Mouse (Mus musculus) heart, adult 18-20 months (tissue): Measurements from ENCODE around the gene Egf. TPM values are rescaled to one million over a fixed set of nuclear protein-coding genes. Genes with fewer than 3 reads are reported as not detected.

ENCODE experiments used
- DNase-seq, 2 experiments: peaks; one replicate each; pipeline ENCODE4 v3.0.0; 2021 to 2022; ENCODE audit warnings: mixed read lengths in 1 of 2
- microRNA-seq, 2 experiments: library from miRNA; unstranded; fragments of <30 nt; microRNA quantifications; one replicate each; pipeline ENCODE4 v1.2.0; 2022
- total RNA-seq, 2 experiments: library from RNA; stranded (reverse); gene quantifications; 2 replicates each; pipeline ENCODE4 v1.2.3; 2021

The Egf gene
- total RNA-seq, 2 experiments from 2014 or later = 2.1 to 2.9 TPM

DNA sequence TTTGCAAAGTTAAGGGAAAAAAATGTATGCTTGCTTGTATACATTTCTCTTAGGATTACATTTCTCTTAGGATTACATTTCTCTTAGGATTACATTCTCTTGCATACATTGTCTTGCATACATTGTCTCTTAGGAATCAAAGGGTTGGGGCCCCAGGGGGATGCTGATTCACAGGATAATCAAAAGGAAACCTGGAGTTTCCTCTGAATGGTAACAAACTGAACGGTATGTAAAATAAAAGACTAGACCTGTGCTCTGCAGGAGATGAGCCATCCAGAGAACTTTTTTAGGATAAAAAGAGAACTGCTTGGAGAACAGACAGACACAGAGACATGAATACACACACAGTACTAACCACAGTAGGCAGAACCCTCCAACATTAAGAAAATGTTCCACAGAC lies 104.2 kb downstream of the Egf start:
- no peak for DNase-seq

DNA sequence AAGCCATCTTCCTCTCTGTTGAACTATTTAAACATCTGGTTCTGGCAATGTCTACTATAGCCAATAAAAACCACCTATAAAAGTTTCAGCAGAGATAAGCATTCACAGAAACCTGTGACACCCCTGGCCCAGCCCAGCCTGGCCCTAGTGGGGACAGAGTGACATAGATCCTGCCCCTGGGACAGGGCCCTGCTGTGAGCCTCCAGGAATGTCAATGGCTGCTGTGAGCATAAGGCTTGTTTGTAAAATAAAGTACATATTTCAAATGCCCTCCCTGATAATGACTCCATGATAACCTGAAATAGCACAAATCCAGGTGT lies 104.9 kb downstream of the Egf start:
- DNase-seq = no peak

DNA sequence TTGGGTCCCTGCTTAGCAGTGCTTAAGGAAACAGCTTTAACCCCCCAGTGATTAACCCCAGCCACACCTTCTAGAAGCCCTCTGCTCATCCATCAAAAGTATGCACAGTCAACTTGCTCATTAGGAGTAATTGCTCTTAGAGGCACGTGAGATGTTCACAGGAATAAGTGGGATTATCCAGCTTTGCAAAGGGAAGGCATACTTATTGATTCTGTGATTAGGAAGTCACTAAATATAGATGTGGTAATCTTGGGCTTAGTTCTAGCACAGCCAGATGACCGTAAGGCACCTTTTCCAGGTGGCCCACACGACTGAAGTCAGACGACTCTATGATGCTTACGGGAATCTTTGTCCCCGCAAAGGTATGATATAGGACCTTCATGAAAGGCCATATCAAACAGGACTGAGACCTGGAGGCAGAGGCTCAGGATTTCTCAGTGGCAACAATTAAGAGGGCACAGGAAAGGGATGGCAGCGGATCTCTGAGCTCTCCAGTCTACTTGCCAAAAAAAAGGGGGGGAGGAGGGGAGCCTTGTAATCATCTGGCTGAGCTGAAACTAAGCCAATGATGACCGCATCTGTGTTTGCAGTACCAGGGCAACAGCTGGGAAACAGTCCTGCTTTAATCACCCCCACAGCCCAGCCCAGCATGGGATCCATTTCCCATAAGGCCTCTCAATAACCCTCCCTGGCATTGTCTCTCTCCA lies 105.4 kb downstream of the Egf start:
- DNase-seq = peak; percentile 43 to 60

DNA sequence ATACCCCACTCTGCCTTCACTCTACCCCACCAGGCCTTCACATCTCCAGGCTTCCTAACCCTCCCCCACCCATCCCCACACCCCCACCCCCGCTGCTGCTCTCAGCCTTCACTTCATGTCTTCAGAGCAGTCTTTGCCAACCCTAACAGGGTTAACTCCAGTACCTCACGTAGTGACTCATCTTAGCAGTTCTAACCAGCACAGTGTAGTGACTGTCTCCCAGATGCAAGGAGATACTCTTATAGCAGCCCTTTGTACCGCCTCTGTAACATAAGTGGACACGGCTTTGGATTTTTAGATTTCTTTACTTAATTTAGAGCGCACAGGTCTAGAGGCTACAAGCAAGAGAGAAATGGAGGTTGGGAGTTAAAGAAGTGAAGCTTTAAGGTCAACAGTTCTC lies 106.5 kb downstream of the Egf start:
- DNase-seq = no peak

DNA sequence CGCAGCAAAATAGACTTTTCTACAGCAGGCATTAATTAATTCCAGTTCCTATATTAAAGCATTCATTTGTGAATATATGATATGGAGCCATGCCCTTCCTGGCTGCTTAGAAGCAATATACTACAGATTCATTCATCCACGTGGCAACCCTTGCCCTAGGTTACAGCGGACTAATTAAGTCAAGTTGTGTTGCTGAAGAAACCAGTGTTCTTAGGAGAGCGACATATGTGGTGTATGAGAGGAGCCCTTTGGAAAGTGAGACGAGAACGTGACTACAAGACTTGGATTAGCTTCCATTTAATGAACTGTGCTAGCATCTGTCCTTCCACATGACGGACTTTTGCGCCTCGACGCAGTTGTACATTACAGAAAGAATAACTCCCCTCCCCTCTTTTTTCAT lies 107.8 kb downstream of the Egf start:
- no peak for DNase-seq

DNA sequence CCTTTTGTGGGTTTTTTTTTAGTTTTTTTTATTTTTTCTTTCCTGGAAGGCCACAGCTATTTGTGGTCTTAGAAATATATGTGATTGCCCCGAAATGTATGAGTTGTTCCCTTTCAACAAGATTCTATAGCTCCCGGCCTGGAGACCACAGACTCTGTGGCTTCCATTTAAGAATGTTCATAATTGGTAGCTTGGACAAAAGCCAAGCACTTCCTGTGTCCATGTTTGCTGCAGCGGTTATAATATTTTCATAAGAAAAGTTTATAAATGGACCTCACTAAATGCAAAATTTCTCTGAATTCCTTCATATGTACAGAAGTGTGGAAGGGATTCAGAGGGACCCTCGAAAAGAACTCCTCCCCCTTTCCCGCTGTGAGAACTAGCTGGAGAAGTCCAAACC lies 108.3 kb downstream of the Egf start:
- DNase-seq = no peak

DNA sequence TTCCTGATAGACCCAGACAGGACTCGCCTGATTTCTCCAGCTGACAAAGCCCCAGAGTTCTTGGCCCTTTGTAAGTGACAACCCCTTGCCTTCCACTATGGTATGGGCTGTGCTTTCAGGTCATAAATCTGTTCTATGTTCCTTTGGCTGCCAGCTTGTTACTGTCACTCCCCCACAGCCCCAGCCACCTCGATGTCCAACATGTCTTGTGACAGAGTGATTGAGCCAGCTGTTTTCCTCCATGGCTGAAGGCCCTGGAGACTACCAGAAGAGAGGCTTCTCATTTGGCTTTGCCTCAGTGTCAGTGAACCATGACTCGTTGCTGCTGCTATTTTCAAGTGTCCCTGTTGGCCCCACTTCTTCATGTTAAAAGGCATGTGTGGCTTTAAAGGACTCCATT lies 109.7 kb downstream of the Egf start:
- peak; percentile 20 to 22 for DNase-seq

DNA sequence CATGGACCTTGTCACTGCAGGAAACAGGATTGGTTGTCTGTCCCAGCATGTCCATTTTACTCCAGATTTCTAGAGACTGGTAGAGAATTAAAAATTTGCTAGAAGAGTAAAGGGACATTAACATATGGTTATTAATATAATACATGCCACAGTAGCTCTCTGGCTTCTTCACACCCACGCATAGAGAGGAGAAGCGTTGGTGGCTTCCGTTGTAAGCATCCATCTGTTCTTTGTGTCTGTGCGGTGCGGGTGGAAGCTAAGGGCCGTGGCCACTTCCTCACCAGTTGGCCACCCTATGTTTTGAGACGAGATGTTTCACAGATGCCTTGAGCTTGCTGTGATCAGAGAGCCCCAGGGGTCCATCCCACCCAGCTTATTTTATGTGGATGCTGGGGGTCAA lies 113.5 kb downstream of the Egf start:
- no peak for DNase-seq

DNA sequence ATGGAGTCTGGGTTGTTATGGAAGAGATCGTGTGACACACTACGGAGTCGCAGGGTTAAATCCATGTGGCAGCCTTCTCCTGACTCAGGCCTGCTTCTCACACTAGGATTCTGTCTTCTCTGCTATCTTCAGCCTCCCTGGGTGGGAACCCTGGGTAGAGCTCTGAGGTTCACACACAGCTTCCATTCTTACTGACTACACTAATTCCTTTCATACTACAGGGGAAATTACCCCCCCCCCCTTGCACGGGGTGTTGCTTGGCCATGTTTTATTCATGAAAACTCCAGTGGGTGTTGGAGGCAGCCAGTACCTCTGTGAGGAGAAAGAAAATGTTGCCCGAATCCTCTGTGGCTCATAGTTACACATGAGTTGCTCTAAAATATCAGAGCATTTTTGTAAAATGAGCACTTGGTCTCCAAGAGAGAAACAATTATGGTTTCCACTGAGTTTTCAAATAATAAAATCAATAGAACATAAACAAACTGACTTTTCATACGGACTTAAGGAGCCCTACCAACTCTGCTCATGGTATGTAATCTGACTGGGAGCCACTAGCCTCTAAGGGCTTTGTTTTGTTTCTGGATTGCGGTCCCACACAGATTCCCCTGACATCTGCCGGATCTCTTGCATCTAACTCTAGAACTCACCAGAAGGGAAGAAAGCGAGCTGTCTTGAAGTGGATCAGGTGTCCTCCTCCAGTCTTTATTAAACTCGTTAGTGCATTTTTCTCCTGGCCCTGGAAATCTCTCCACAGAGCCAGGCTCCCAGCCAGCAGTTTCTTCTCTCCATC lies 114.7 kb downstream of the Egf start:
- DNase-seq = no peak

DNA sequence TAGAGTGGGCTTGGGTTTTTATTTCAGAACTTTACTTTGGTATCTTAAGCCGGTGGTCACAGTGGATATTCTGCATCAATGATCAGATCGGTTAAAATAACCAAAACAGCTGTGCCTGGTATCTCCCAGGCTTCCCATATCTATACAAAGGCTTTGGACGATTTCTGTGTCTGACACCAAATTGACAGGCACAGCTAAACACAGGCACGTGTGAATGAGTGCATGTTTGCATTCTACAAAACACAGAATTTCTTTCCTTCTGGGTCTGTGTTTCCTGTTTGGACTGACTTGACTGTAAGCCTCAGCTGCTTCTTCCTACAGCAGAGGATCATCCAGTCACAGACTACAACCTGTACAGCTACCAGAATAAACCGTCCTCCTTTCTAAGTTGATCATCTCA lies 115.4 kb downstream of the Egf start:
- DNase-seq = no peak

DNA sequence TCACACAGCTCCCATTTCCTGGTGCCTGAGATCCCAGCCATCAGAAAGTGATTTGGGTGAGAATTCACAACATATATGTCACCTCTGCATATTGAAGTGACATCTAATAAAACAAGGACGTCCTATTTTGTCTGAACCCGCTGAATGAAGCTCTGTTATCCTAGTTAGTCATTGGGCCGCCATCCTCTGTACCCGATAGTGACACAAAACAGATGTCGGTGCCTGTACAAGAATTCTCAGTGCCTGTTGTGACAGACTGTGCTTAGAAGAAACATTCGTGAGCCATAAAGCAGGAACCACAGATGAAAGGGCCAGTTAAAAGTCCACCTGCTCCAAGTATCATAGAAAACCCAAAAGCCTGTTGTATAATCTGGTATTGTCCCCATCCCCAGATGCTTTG lies 117.7 kb downstream of the Egf start:
- DNase-seq = no peak

DNA sequence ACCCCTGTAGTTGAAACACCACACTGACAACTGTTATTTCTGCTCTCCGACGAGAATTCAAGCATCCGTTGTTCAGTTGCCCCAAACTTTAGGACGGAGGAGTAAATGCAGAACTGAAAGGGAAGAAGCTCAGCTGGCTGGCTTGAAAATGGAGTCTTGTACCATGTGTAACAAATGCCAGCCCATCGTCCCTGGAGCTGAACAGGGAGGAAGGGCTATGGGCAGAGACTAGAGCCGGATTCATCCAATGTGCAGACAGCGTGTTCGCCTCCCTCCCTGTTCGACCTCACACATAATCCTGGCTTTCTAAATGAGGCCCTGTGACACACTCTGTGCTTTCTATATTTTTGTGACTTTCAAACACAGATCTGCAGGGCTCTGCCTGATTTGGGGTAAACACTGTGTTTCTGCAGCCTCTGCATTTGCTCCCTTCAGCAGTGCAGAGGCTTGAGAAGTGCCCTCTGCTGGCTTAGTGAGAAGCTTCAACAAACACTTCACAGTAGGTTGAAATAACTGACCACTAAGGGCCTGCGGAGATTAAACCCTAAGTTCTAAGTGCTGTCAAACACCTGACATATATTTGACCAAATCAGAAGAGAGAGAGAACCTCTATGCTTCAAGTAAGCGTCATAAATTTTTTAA lies 120.7 kb downstream of the Egf start:
- peak; percentile 23 to 38 for DNase-seq

DNA sequence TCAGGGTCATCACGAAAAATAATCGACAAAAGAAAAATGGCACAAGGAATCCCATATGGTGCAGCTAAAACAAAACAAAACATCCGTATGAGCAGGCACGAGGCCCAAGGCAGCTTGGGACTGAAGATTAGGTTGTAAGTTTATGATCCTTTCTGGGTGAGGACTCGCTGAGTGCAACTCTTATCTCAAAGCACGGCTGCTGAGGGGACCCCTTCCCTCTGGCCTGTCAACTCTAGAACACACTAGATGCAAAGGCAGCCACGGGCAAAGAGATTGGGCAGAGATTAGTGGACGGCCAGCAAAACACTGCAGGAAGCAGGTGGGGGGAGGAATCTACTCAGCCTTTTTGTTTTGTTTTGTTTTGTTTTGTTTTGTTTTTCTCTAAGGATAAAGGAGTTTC lies 121.6 kb downstream of the Egf start:
- DNase-seq = no peak

DNA sequence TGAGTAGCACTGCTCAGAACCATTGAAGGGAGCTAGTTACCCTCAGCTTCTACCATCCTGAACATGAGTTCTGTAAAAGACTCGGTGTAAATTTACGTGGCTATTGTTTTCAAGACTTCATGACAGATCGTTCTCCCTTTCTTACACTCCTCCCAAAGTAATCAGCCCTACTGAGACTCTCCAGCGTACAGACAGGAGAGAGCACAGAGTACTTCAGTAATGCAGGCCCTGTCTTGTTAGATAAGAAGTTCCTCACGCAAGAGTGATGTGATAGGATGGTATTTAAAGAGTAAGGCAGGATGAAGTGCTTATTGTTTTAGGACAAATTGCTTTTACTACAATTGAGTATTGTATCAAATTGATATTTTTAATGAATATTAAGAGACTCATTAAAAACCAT lies 123.3 kb downstream of the Egf start:
- no peak for DNase-seq

DNA sequence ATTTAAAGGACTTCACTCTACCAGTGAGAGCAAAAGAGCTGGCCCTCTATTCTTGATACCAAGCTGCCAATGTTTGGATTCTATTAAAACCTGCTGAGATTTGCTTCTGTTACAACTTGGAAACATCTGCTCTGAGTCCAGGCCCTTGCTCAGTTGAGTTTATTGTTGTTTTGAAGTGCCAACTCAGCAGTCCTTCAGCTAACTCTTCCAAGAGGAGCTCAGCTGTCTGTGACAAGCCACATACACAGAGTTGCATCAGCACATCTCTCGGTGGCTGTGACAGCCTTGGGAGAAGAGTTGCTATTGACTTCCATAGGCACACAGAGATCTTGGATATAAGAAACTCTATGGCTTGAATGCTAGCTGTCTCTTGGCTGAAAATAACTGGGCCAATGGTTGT lies 124.1 kb downstream of the Egf start:
- DNase-seq = no peak

Small RNAs within 50 kb of the gene (microRNA-seq; reads per million reads assigned to microRNA genes)
- 0 reads per million in 2 experiments for gene Gm24515

Other genes with a start within 250 kb of the Egf start
- gene Elovl6, start 223.0 kb downstream of the Egf start, total RNA-seq = 10 to 100 TPM in 1 of 2 experiments, under 1 TPM in 1; 0.65 to 13.4 TPM
- not detected for gene Lrit3, start 48.7 kb upstream of the Egf start, total RNA-seq
- gene Rrh, start 67.3 kb upstream of the Egf start, total RNA-seq = not detected
- gene Gar1, start 76.1 kb upstream of the Egf start, total RNA-seq = 10 to 100 TPM; 14.7 to 17.5 TPM
- under 1 TPM; 0.40 to 0.80 TPM for gene Cfi, start 80.6 kb upstream of the Egf start, total RNA-seq
- 10 to 100 TPM; 46.3 to 61.8 TPM for gene Pla2g12a, start 123.3 kb upstream of the Egf start, total RNA-seq
- 10 to 100 TPM; 11.3 to 12.6 TPM for gene Casp6, start 146.1 kb upstream of the Egf start, total RNA-seq
- gene Mcub, start 214.9 kb upstream of the Egf start, total RNA-seq = 1 to 10 TPM; 1.6 to 2.4 TPM